Mouse (Mus musculus) CH12.LX (cell line): Measurements from ENCODE around the gene Vps37b. TPM values are rescaled to one million over a fixed set of nuclear protein-coding genes. Genes with fewer than 3 reads are reported as not detected.

Source experiments
- DNase-seq: peaks from one replicate; pipeline ENCODE4 v3.0.0-alpha.2; 2013; ENCODE audit errors: extremely low read depth
- H3K27ac ChIP-seq: 2 replicates; pipeline ENCODE4 v1.5.1; 2012; ENCODE audit warnings: low read depth, mild to moderate bottlenecking, control low read depth, moderate library complexity; ENCODE audit not compliant: insufficient read depth
- H3K27me3 ChIP-seq: replicated peaks from 2 replicates; pipeline ENCODE3; 2012; ENCODE audit warnings: inconsistent platforms
- H3K36me3 ChIP-seq, 2 experiments: replicated peaks in 1 of 2; 2 replicates each; pipeline versions ENCODE3 to v1.6.1; 2012; ENCODE audit warnings: inconsistent platforms in 1 of 2, low read length in 1 of 2, mild to moderate bottlenecking in 1 of 2, mixed read lengths in 1 of 2, moderate library complexity in 1 of 2; ENCODE audit not compliant: control insufficient read depth in 1 of 2, insufficient read depth in 1 of 2
- H3K4me1 ChIP-seq, 2 experiments: 2 replicates each; pipeline ENCODE4 v1.6.1; 2012; ENCODE audit warnings: inconsistent platforms in 1 of 2, moderate library complexity in 1 of 2; ENCODE audit not compliant: insufficient read depth in 2 of 2, control insufficient read depth in 1 of 2
- H3K4me2 ChIP-seq: 2 replicates; pipeline ENCODE4 v1.6.1; 2012; ENCODE audit warnings: low read depth, mild to moderate bottlenecking, control low read depth; ENCODE audit not compliant: poor library complexity, insufficient read depth, severe bottlenecking
- H3K4me3 ChIP-seq, 3 experiments: fragments of 150-350 bp in 1 of 3; sonication (generic) in 1 of 3; replicated peaks in 1 of 3; 2 replicates each; pipeline versions ENCODE3 to v1.5.1; 2011 to 2012; ENCODE audit warnings: low read depth in 2 of 3, low read length in 2 of 3, mild to moderate bottlenecking in 2 of 3, moderate library complexity in 2 of 3, control low read depth in 1 of 3, improper control_type of control experiment in 1 of 3, inconsistent platforms in 1 of 3, mixed read lengths in 1 of 3; ENCODE audit not compliant: poor library complexity in 1 of 3
- H3K79me2 ChIP-seq: replicated peaks from 2 replicates; pipeline ENCODE4 v1.6.1; 2012; ENCODE audit warnings: mild to moderate bottlenecking, moderate library complexity; ENCODE audit not compliant: control insufficient read depth, poor library complexity, insufficient read depth, severe bottlenecking; ENCODE audit errors: extremely low read depth
- H3K9ac ChIP-seq: 2 replicates; pipeline ENCODE4 v1.6.1; 2012; ENCODE audit warnings: low read depth, mild to moderate bottlenecking, control low read depth, moderate library complexity; ENCODE audit not compliant: insufficient read depth
- H3K9me3 ChIP-seq: replicated peaks from 2 replicates; pipeline ENCODE3; 2012; ENCODE audit warnings: low read length, inconsistent platforms, mixed read lengths
- CHD2 ChIP-seq: IDR thresholded peaks from 2 replicates; pipeline ENCODE4 v1.6.1; 2011; ENCODE audit warnings: low read length, improper control_type of control experiment
- E2F4 ChIP-seq: IDR thresholded peaks from 2 replicates; pipeline ENCODE4 v1.6.1; 2011; ENCODE audit warnings: low read depth, low read length, improper control_type of control experiment; ENCODE audit not compliant: insufficient replicate concordance
- ELF1 ChIP-seq: IDR thresholded peaks from 2 replicates; pipeline ENCODE4 v1.6.1; 2014; ENCODE audit warnings: low read depth, mild to moderate bottlenecking, inconsistent platforms, low read length, improper control_type of control experiment
- EP300 ChIP-seq: IDR thresholded peaks from 2 replicates; pipeline ENCODE4 v1.6.1; 2011; ENCODE audit warnings: low read length, improper control_type of control experiment
- ETS1 ChIP-seq: conservative IDR thresholded peaks from 2 replicates; pipeline ENCODE4 v1.6.1; 2012; ENCODE audit warnings: low read depth, mild to moderate bottlenecking, inconsistent platforms, low read length, improper control_type of control experiment, moderate library complexity
- HCFC1 ChIP-seq: IDR thresholded peaks from 2 replicates; pipeline ENCODE4 v1.6.1; 2012; ENCODE audit warnings: low read depth, mild to moderate bottlenecking, inconsistent platforms, low read length, improper control_type of control experiment
- IRF4 ChIP-seq: IDR thresholded peaks from 2 replicates; pipeline ENCODE4 v1.6.1; 2014; ENCODE audit warnings: low read depth, mild to moderate bottlenecking, inconsistent platforms, low read length, improper control_type of control experiment
- JUN ChIP-seq: IDR thresholded peaks from 2 replicates; pipeline ENCODE4 v1.6.1; 2011; ENCODE audit warnings: low read depth, mild to moderate bottlenecking, low read length, improper control_type of control experiment, moderate library complexity; ENCODE audit not compliant: insufficient read depth
- KAT2A ChIP-seq: IDR thresholded peaks from 2 replicates; pipeline ENCODE4 v1.6.1; 2012; ENCODE audit warnings: low read length, improper control_type of control experiment, inconsistent platforms; ENCODE audit not compliant: insufficient replicate concordance
- MEF2A ChIP-seq: IDR thresholded peaks from 2 replicates; pipeline ENCODE4 v1.6.1; 2014; ENCODE audit warnings: low read depth, mild to moderate bottlenecking, inconsistent platforms, low read length, improper control_type of control experiment, borderline replicate concordance
- NRF1 ChIP-seq: IDR thresholded peaks from 2 replicates; pipeline ENCODE4 v1.6.1; 2014; ENCODE audit warnings: low read depth, mild to moderate bottlenecking, inconsistent platforms, low read length, improper control_type of control experiment, moderate library complexity
- POLR2A ChIP-seq: IDR thresholded peaks from 2 replicates; pipeline ENCODE4 v1.6.1; 2011; ENCODE audit warnings: low read depth, mild to moderate bottlenecking, improper control_type of control experiment, low read length
- RAD21 ChIP-seq: IDR thresholded peaks from 2 replicates; pipeline ENCODE4 v1.6.1; 2011; ENCODE audit warnings: low read depth, mild to moderate bottlenecking, low read length, improper control_type of control experiment, moderate library complexity
- RCOR1 ChIP-seq: conservative IDR thresholded peaks from 2 replicates; pipeline ENCODE4 v1.6.1; 2012; ENCODE audit warnings: low read depth, mild to moderate bottlenecking, inconsistent platforms, low read length, improper control_type of control experiment
- SMC3 ChIP-seq: IDR thresholded peaks from 2 replicates; pipeline ENCODE4 v1.6.1; 2011; ENCODE audit warnings: low read depth, low read length, improper control_type of control experiment
- TCF12 ChIP-seq: IDR thresholded peaks from 2 replicates; pipeline ENCODE4 v1.6.1; 2014; ENCODE audit warnings: low read depth, mild to moderate bottlenecking, inconsistent platforms, low read length, improper control_type of control experiment
- UBTF ChIP-seq: IDR thresholded peaks from 2 replicates; pipeline ENCODE4 v1.6.1; 2012; ENCODE audit warnings: low read depth, mild to moderate bottlenecking, inconsistent platforms, low read length, improper control_type of control experiment, moderate library complexity
- USF1 ChIP-seq: IDR thresholded peaks from 2 replicates; pipeline ENCODE4 v1.6.1; 2014; ENCODE audit warnings: low read depth, mild to moderate bottlenecking, inconsistent platforms, low read length, improper control_type of control experiment
- USF2 ChIP-seq: conservative IDR thresholded peaks from 2 replicates; pipeline ENCODE4 v1.6.1; 2011; ENCODE audit warnings: low read depth, low read length, improper control_type of control experiment
- ZKSCAN1 ChIP-seq: IDR thresholded peaks from 2 replicates; pipeline ENCODE4 v1.6.1; 2012; ENCODE audit warnings: low read depth, inconsistent platforms, low read length, improper control_type of control experiment, borderline replicate concordance
- dilution Hi-C: fragments of 300-500 bp; cut with MboI; formaldehyde crosslinking; loops from 2 replicates; pipeline ENCODE4 v1.14.3; 2020; ENCODE audit warnings: low sequenced_read_pairs; ENCODE audit not compliant: extremely low pct_unique_long_range_greater_than_20kb, extremely low pct_ligation_motif_present
- in situ Hi-C: fragments of 300-500 bp; cut with MboI; formaldehyde crosslinking; loops from 3 replicates; pipeline ENCODE4 v1.14.3; 2019; ENCODE audit warnings: low sequenced_read_pairs, low pct_ligation_motif_present, low pct_unique_long_range_greater_than_20kb, mixed read lengths
- polyA plus RNA-seq: library from polyadenylated mRNA; unstranded; fragments of >175 nt; gene quantifications from 2 replicates; pipeline ENCODE4 v1.2.1, GENCODE M21; 2012; ENCODE audit warnings: low read depth; ENCODE audit not compliant: insufficient read length
- total RNA-seq, 2 experiments: library from RNA; depleted of rRNA; stranded (reverse); fragments of 300-350 nt in 1 of 2; fragments of >200 nt in 1 of 2; gene quantifications; 2 replicates each; pipeline ENCODE4 v1.2.3; 2012 to 2014

Gene Vps37b
- total and polyA plus RNA-seq, 3 experiments, result 8.7 to 23.5 (median 10.2) TPM

DNA sequence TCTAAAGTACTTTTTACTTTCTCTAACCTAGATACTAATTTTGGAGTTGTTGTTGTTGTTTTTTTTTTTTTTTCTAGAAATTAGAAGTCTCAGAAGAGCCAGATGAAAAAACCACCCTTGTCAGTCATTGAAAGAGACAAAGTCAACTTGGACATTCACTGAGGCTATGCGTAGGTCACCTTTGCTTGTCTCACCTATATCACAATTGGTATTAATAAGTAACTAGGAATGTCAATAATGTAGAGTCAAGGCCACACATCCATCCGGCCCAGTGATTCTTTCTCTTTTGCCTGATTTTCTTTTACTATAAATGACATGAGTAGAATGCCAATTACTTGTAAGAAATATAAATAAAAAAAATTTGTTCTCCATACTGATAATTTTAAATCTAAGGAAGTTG, 65.3 kb downstream of the Vps37b start:
- no peak overlapping the region for H3K27ac ChIP-seq
- no peaks in the 10 kb centered on the region for H3K79me2 ChIP-seq
- H3K9ac ChIP-seq, result no peak overlapping the region
- no peak overlapping the region for H3K4me2 ChIP-seq
- H3K27me3 ChIP-seq, result no peaks in the 10 kb centered on the region
- no peaks in the 10 kb centered on the region for H3K9me3 ChIP-seq
- DNase-seq, result no peak
- dilution Hi-C loops (no loop called here), in situ Hi-C loops (no loop called here)
- no peak overlapping the region for H3K4me3 ChIP-seq
- H3K36me3 ChIP-seq, result no peaks in the 10 kb centered on the region
- TF ChIP-seq POLR2A (no peak), SMC3 (no peak), JUN (no peak), CHD2 (no peak), MEF2A (no peak), RCOR1 (no peak), USF2 (no peak)
- no peaks in the 10 kb centered on the region; a peak in 1 of 4 replicates for H3K4me1 ChIP-seq

GRCm38 (mm10) chr5:123964208-123964607, 67.9 kb downstream of the Vps37b start:
- Histone ChIP-seq H3K4me1 (no peaks in the 10 kb centered on the region; a peak in 1 of 4 replicates), H3K4me2 (no peak overlapping the region), H3K9me3 (no peaks in the 10 kb centered on the region), H3K27ac (no peak overlapping the region), H3K9ac (no peak overlapping the region), H3K27me3 (no peaks in the 10 kb centered on the region), H3K4me3 (no peak overlapping the region), H3K79me2 (no peaks in the 10 kb centered on the region), H3K36me3 (no peaks in the 10 kb centered on the region)
- TF ChIP-seq ETS1 (no peak), USF1 (no peak), ELF1 (no peak), NRF1 (no peak), EP300 (no peak), HCFC1 (no peak), RAD21 (no peak)
- in situ Hi-C loops (no loop called here), dilution Hi-C loops (no loop called here)
- DNase-seq, result no peak

- no peaks in the 10 kb centered on the region for H3K36me3 ChIP-seq
- H3K4me3 ChIP-seq, result no peak overlapping the region
- H3K4me2 ChIP-seq, result no peak overlapping the region
- no peaks in the 10 kb centered on the region for H3K9me3 ChIP-seq
- no peak overlapping the region for H3K9ac ChIP-seq
- no peak for TF ChIP-seq JUN
- no peak for TF ChIP-seq UBTF
- no peak for TF ChIP-seq IRF4
- no peak for TF ChIP-seq ZKSCAN1
- TF ChIP-seq RAD21, result no peak
- no peak for TF ChIP-seq RCOR1
- no peak for TF ChIP-seq KAT2A
- no peak for TF ChIP-seq USF1
- TF ChIP-seq TCF12, result no peak
- no peak for TF ChIP-seq E2F4
- TF ChIP-seq SMC3, result no peak
- no peaks in the 10 kb centered on the region for H3K79me2 ChIP-seq
- H3K27ac ChIP-seq, result no peak overlapping the region
- dilution Hi-C loops, result no loop called here
- DNase-seq, result no peak
- no peaks in the 10 kb centered on the region for H3K27me3 ChIP-seq
- in situ Hi-C loops, result no loop called here
- peaks cover 0 to 6% of the 10 kb centered on the region in 2 experiments; a peak in 2 of 4 replicates for H3K4me1 ChIP-seq
Observed at GRCm38 (mm10) chr5:123961046-123961445, 71.0 kb downstream of the Vps37b start.
